Mouse (Mus musculus) heart, postnatal 0 days (tissue): Measurements from ENCODE around the gene Rnase11.
"Not testable (repeated sequence)": the region's sequence is repeated elsewhere in the genome, so short reads cannot be mapped to it uniquely, and the experiment has no call there.

Experiments
- CTCF ChIP-seq: IDR thresholded peaks from 2 replicates; pipeline ENCODE4 v1.5.1; 2016; ENCODE audit warnings: antibody characterized with exemption, control low read depth, low read depth
- EP300 ChIP-seq: IDR thresholded peaks from 2 replicates; pipeline ENCODE4 v1.6.1; 2016; ENCODE audit warnings: antibody characterized with exemption, low read depth

DNA sequence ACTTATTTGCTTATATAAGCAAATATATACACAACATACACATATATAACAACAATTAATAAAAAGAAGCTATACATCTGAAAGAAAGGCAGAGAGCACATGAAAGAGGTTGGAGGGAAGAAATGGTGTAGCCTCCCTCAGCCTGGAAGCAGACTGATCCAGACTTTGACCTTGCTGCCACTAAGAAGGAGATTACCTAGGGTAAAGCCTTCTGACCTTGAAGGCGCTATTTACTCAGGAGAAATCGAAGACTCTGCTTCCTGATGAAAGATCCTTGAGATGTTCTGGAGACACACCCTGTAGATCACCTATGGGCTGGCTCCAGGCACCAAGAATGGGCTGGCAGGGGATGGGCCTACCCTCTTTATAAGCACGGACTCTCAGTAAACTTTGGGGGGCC lies 35.2 kb downstream of the Rnase11 start:
- TF ChIP-seq CTCF, EP300: not testable (repeated sequence)
